ENCODE assay signal across 9 mouse cellular contexts in the genomic region with DNA sequence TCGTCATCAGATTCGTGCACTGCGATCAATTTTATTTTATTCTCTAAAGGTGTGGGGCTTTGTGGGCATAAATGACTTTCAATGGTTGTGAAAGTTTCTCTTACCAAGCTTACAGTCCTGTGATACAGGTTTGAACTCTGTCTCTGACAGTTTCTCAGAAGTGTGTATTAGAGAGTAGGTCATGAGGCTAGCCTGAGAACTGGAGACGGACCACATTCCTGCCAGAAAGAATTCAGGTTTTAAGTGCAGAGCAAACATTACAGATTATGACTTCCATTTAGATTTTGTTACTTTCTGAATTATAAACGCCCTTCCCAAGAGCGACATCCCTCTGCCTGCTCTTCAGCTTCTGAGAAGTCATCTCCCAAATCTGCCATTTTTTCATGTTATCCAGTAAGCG. TPM values are rescaled to one million over a fixed set of nuclear protein-coding genes. Genes with fewer than 3 reads are reported as not detected.
DNase-seq lines count a peak whose midpoint lies in the region; ATAC-seq and TF ChIP-seq lines count a peak whose summit lies in the region.
"Had no signal": no experiment of that assay in that cellular context is flagged by ENCODE, and none has a peak within 500 bp of the region (broad histone marks: within the 10 kb centered on the region; RNA-seq: fewer than 3 reads in every experiment).

No protein-coding gene starts in this region.

- peak overlapping the region; percentile 50 for H3K4me3 ChIP-seq in heart, adult 2 months
- peak overlapping the region; percentile 53; the same call in 1 of the 2 replicates for H3K4me3 ChIP-seq in thymus, adult 2 months (ENCODE audit: control insufficient read depth, insufficient read depth, low read length)
- H3K4me3 ChIP-seq in liver, embryonic 12.5 days: peak overlapping the region; percentile 59

- no peaks in the 10 kb centered on the region for H3K9me3 ChIP-seq in liver, embryonic 12.5 days (replicated peaks)

- peak overlapping the region; percentile 83; the same call in 1 of the 2 replicates for H3K27ac ChIP-seq in heart, adult 2 months
- no peak overlapping the region for H3K27ac ChIP-seq in thymus, adult 2 months (ENCODE audit: control insufficient read depth, insufficient read depth, low read length)
- no peak overlapping the region for H3K27ac ChIP-seq in liver, embryonic 12.5 days

- 42% methylated on average over 7 of the region's 7 CpGs for WGBS in heart, adult 2 months
- WGBS in thymus, adult 2 months: 52% methylated on average over 7 of the region's 7 CpGs
- 37% methylated on average over 7 of the region's 7 CpGs for WGBS in liver, embryonic 12.5 days (ENCODE audit: insufficient replicate concordance)

- DNase-seq in heart, adult 2 months: no peak
- DNase-seq in heart, adult 18-20 months: no peak
- DNase-seq in thymus, adult 2 months: no peak
- no peak for DNase-seq in thymus, postnatal 14 days
- peak; percentile 4 for DNase-seq in yolk sac, embryonic 10.5 days (ENCODE audit: low spot score)
- DNase-seq in adrenal gland, postnatal 36 days: no peak
- no peak for DNase-seq in layer of hippocampus, adult 8-10 months (ENCODE audit: low spot score in 2 of 2)

- H3K36me3 ChIP-seq in heart, adult 2 months (ENCODE audit: control insufficient read depth, insufficient read depth, low read length): no peaks in the 10 kb centered on the region
- H3K36me3 ChIP-seq in thymus, adult 2 months (ENCODE audit: control insufficient read depth, insufficient read depth, low read length): no peaks in the 10 kb centered on the region
- H3K36me3 ChIP-seq in liver, embryonic 12.5 days: no peaks in the 10 kb centered on the region

- TF ChIP-seq POLR2A in heart, adult 2 months (IDR thresholded peaks at IDR 0.05; ENCODE audit: insufficient read depth, low read depth, low read length): no peak
- no peak for TF ChIP-seq POLR2A in thymus, adult 2 months (IDR thresholded peaks at IDR 0.05; ENCODE audit: control insufficient read depth, extremely low read depth, insufficient read depth, low read length, poor library complexity)

- no peak overlapping the region for H3K9ac ChIP-seq in heart, adult 2 months (ENCODE audit: low read depth, low read length)
- peak overlapping the region; percentile 42; the same call in 1 of the 2 replicates for H3K9ac ChIP-seq in liver, embryonic 12.5 days

- no peaks in the 10 kb centered on the region for H3K79me2 ChIP-seq in heart, adult 2 months (replicated peaks; ENCODE audit: control insufficient read depth, insufficient read depth, low read length)

- TF ChIP-seq CTCF in heart, adult 2 months (IDR thresholded peaks at IDR 0.05): no peak
- TF ChIP-seq CTCF in thymus, adult 2 months (IDR thresholded peaks at IDR 0.05; ENCODE audit: borderline replicate concordance, control insufficient read depth, extremely low read depth, insufficient read depth, low read length, poor library complexity): no peak

- TF ChIP-seq EP300 in heart, adult 2 months (IDR thresholded peaks at IDR 0.05; ENCODE audit: insufficient read depth, low read depth, low read length): no peak

- H3K4me1 ChIP-seq in heart, adult 2 months (ENCODE audit: control insufficient read depth, insufficient read depth, low read length): peaks cover 2% of the 10 kb centered on the region; the same call in 1 of the 2 replicates
- H3K4me1 ChIP-seq in thymus, adult 2 months (replicated peaks; ENCODE audit: control insufficient read depth, insufficient read depth, low read length): peaks cover 11% of the 10 kb centered on the region
- H3K4me1 ChIP-seq in liver, embryonic 12.5 days: peaks cover 8% of the 10 kb centered on the region

- ATAC-seq in liver, embryonic 12.5 days: no peak; the same call in 1 of the 2 replicates

- intact Hi-C loops in heart, adult 2 months (cut with DNase I): loop anchor here (5.0 kb wide), 1 partner anchor 58 kb away; the partner anchor contains the start of gene Sox21

- no peaks in the 10 kb centered on the region for H3K27me3 ChIP-seq in heart, adult 2 months (ENCODE audit: control insufficient read depth, insufficient read depth, low read length)
- no peaks in the 10 kb centered on the region for H3K27me3 ChIP-seq in thymus, adult 2 months (ENCODE audit: control insufficient read depth, insufficient read depth, low read length)
- no peaks in the 10 kb centered on the region for H3K27me3 ChIP-seq in liver, embryonic 12.5 days (replicated peaks)

- H3K4me2 ChIP-seq in liver, embryonic 12.5 days: peak overlapping the region; percentile 73

RNA-seq across cellular contexts. Expression of gene Gpr180, which starts 42.7 kb away (rescaled TPM):
- total RNA-seq in heart, adult 2 months (2021): 10 to 100 TPM; 19.9 TPM
- 25.8 and 35.2 TPM in 2 replicates for polyA plus RNA-seq in heart, adult 2 months (2012; rRNA removed)
- 10 to 100 TPM; 19.7 to 20.0 TPM for total RNA-seq in heart, adult 18-20 months (2021)
- 19.2 and 21.9 TPM in 2 replicates for polyA plus RNA-seq in thymus, adult 2 months (2012; rRNA removed)
- polyA plus RNA-seq in liver, embryonic 12.5 days (2016; fragmentation: Nextera tagmentation; extraction: Ambion mirVana): 18.0 and 19.2 TPM in 2 replicates
- total RNA-seq in adrenal gland, postnatal 36 days (2021): 10 to 100 TPM; 28.2 to 31.9 TPM
- 10 to 100 TPM; 22.0 to 25.2 (median 23.0) TPM for total RNA-seq in layer of hippocampus, adult 8-10 months (2022)

RNA-seq across cellular contexts. Expression of gene Tgds, which starts 47.1 kb away (rescaled TPM):
- 10 to 100 TPM in 1 of 2 experiments, 1 to 10 TPM in 1; 8.7 to 10.3 TPM for total RNA-seq in heart, adult 2 months (2021)
- polyA plus RNA-seq in heart, adult 2 months (2012; rRNA removed): 6.4 and 11.4 TPM in 2 replicates
- total RNA-seq in heart, adult 18-20 months (2021): 10 to 100 TPM in 1 of 2 experiments, 1 to 10 TPM in 1; 8.4 to 10.5 TPM
- 13.2 and 13.7 TPM in 2 replicates for polyA plus RNA-seq in thymus, adult 2 months (2012; rRNA removed)
- 23.0 and 23.2 TPM in 2 replicates for polyA plus RNA-seq in liver, embryonic 12.5 days (2016; fragmentation: Nextera tagmentation; extraction: Ambion mirVana)
- 10 to 100 TPM; 17.6 to 24.9 TPM for total RNA-seq in adrenal gland, postnatal 36 days (2021)
- total RNA-seq in layer of hippocampus, adult 8-10 months (2022): 10 to 100 TPM; 10.0 to 12.9 (median 11.3) TPM

RNA-seq across cellular contexts. Expression of gene Sox21, which starts 57.1 kb away (rescaled TPM):
- not detected for total RNA-seq in heart, adult 2 months (2021)
- 0.21 TPM in 1 of 2 replicates, not detected in the other for polyA plus RNA-seq in heart, adult 2 months (2012; rRNA removed)
- under 1 TPM in 1 of 2 experiments, not detected in 1; 0.23 TPM for total RNA-seq in heart, adult 18-20 months (2021)
- polyA plus RNA-seq in thymus, adult 2 months (2012; rRNA removed): 0.59 and 1.0 TPM in 2 replicates
- 0.02 TPM in 1 of 2 replicates, not detected in the other for polyA plus RNA-seq in liver, embryonic 12.5 days (2016; fragmentation: Nextera tagmentation; extraction: Ambion mirVana)
- total RNA-seq in adrenal gland, postnatal 36 days (2021): under 1 TPM in 1 of 2 experiments, not detected in 1; 0.10 TPM
- total RNA-seq in layer of hippocampus, adult 8-10 months (2022): 10 to 100 TPM in 2 of 4 experiments, 1 to 10 TPM in 2; 7.5 to 10.4 (median 9.3) TPM
- polyA plus RNA-seq: CD4-positive, CD25-positive, alpha-beta regulatory T cell, adult 4 months had no signal

Comparison
In these comparisons a context has a peak if more than half of its experiments do, and no peak if none do; other contexts are left out.
1. RNA of gene Sox21, which starts 57.1 kb away (total RNA-seq): 7.5 to 10.4 TPM in layer of hippocampus, adult 8-10 months; 0.23 TPM in heart, adult 18-20 months, 0.10 TPM in adrenal gland, postnatal 36 days and not detected in heart, adult 2 months; every median in the first group is over 4 times any median in the second.
2. Peak in every context shown above with its lines, with median percentiles within 50 percentile points of each other: H3K4me3 ChIP-seq.